Mouse (Mus musculus) cortical plate, adult 2 months (tissue): ENCODE results near the gene Papss2.

ENCODE experiments used
- CTCF ChIP-seq: fragments of 200-500 bp; IDR thresholded peaks from 2 replicates; pipeline ENCODE4 v1.5.1; 2011; ENCODE audit warnings: mild to moderate bottlenecking, control low read depth, low read length; ENCODE audit not compliant: insufficient read depth; ENCODE audit errors: extremely low read depth
- POLR2A ChIP-seq: fragments of 200-500 bp; IDR thresholded peaks from 2 replicates; pipeline ENCODE4 v1.6.1; 2011; ENCODE audit warnings: mild to moderate bottlenecking, low read length, control low read depth; ENCODE audit not compliant: insufficient read depth; ENCODE audit errors: extremely low read depth

DNA sequence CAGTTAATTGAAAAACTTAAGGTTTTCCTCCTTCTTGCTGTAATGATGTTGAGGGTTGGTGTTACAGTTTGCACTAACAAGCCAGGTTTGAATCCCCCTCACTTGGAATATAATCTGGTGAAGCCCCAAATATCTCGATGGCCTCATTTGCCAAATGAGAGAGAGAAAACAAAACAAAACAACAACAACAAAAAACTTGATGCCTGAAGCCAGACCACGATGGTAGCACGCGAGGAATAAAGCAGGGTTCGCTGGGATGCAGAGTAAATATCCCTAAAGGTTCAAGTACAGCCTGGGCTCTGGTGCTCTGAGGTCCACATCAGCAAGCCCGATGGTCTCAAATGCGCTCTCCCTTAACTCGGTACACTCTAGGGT lies 472 bp upstream of the Papss2 start:
- TF ChIP-seq CTCF (no peak), POLR2A (no peak)
